Mouse (Mus musculus) MEL (cell line): ENCODE results near the gene Hcrtr1. TPM values are rescaled to one million over a fixed set of nuclear protein-coding genes. Genes with fewer than 3 reads are reported as not detected.

Source experiments
- DNase-seq: peaks from one replicate; pipeline ENCODE4 v3.0.0; 2011; ENCODE audit warnings: low read depth, low spot score
- H3K27ac ChIP-seq: 2 replicates; pipeline ENCODE4 v1.5.1; 2012; ENCODE audit warnings: low read depth, mild to moderate bottlenecking, control low read depth, low read length, moderate library complexity; ENCODE audit not compliant: control insufficient read depth
- H3K27me3 ChIP-seq, 2 experiments: fragments of 150-350 bp in 1 of 2; sonication (generic) in 1 of 2; 2 replicates each; pipeline ENCODE4 v1.6.1; 2012; ENCODE audit warnings: low read length in 2 of 2, mild to moderate bottlenecking in 2 of 2, improper control_type of control experiment in 1 of 2, moderate library complexity in 1 of 2; ENCODE audit not compliant: insufficient read depth in 2 of 2, control insufficient read depth in 1 of 2
- H3K36me3 ChIP-seq, 2 experiments: 2 replicates each; pipeline ENCODE4 v1.6.1; 2012 to 2014; ENCODE audit warnings: low read length in 2 of 2, improper control_type of control experiment in 1 of 2, inconsistent platforms in 1 of 2, mild to moderate bottlenecking in 1 of 2; ENCODE audit not compliant: insufficient read depth in 2 of 2, control insufficient read depth in 1 of 2
- H3K4me1 ChIP-seq, 2 experiments: fragments of 150-350 bp in 1 of 2; sonication (generic) in 1 of 2; 2 replicates each; pipeline ENCODE4 v1.6.1; 2012; ENCODE audit warnings: low read length in 2 of 2, improper control_type of control experiment in 1 of 2, mild to moderate bottlenecking in 1 of 2; ENCODE audit not compliant: insufficient read depth in 2 of 2, control insufficient read depth in 1 of 2
- H3K4me3 ChIP-seq, 2 experiments: fragments of 150-350 bp in 1 of 2; sonication (generic) in 1 of 2; 2 replicates each; pipeline ENCODE4 v1.5.1; 2012; ENCODE audit warnings: low read depth in 2 of 2, low read length in 2 of 2, mild to moderate bottlenecking in 2 of 2, moderate library complexity in 2 of 2, control low read depth in 1 of 2, improper control_type of control experiment in 1 of 2; ENCODE audit not compliant: control insufficient read depth in 1 of 2, insufficient read depth in 1 of 2
- H3K79me2 ChIP-seq: 2 replicates; pipeline ENCODE4 v1.6.1; 2012; ENCODE audit warnings: mild to moderate bottlenecking, low read length, moderate library complexity; ENCODE audit not compliant: control insufficient read depth, poor library complexity, insufficient read depth
- H3K9ac ChIP-seq: 2 replicates; pipeline ENCODE4 v1.6.1; 2012; ENCODE audit warnings: low read depth, mild to moderate bottlenecking, control low read depth, low read length, moderate library complexity; ENCODE audit not compliant: control insufficient read depth, poor library complexity, severe bottlenecking
- H3K9me3 ChIP-seq: fragments of 150-350 bp; sonication (generic); replicated peaks from 2 replicates; pipeline ENCODE4 v1.6.1; 2012; ENCODE audit warnings: mild to moderate bottlenecking, low read length, improper control_type of control experiment, moderate library complexity; ENCODE audit not compliant: insufficient read depth
- CHD1 ChIP-seq: IDR thresholded peaks from 2 replicates; pipeline ENCODE4 v1.6.1; 2012; ENCODE audit warnings: low read depth, mild to moderate bottlenecking, inconsistent platforms, low read length, improper control_type of control experiment
- CHD2 ChIP-seq: IDR thresholded peaks from 2 replicates; pipeline ENCODE4 v1.6.1; 2011; ENCODE audit warnings: low read length, improper control_type of control experiment
- ELF1 ChIP-seq: IDR thresholded peaks from 2 replicates; pipeline ENCODE4 v1.6.1; 2014; ENCODE audit warnings: low read depth, mild to moderate bottlenecking, inconsistent platforms, low read length, improper control_type of control experiment, moderate library complexity
- GABPA ChIP-seq: IDR thresholded peaks from 2 replicates; pipeline ENCODE4 v1.6.1; 2012; ENCODE audit warnings: low read depth, mild to moderate bottlenecking, inconsistent platforms, low read length, improper control_type of control experiment, moderate library complexity
- GATA1 ChIP-seq: IDR thresholded peaks from 2 replicates; pipeline ENCODE4 v1.6.1; 2011; ENCODE audit warnings: low read depth, low read length, improper control_type of control experiment
- KAT2A ChIP-seq: conservative IDR thresholded peaks from 2 replicates; pipeline ENCODE4 v1.6.1; 2012; ENCODE audit warnings: low read depth, low read length, improper control_type of control experiment, inconsistent platforms
- MAX ChIP-seq: IDR thresholded peaks from 2 replicates; pipeline ENCODE4 v1.6.1; 2011; ENCODE audit warnings: low read length, improper control_type of control experiment
- MEF2A ChIP-seq: IDR thresholded peaks from 2 replicates; pipeline ENCODE4 v1.6.1; 2014; ENCODE audit warnings: low read depth, mild to moderate bottlenecking, inconsistent platforms, low read length, improper control_type of control experiment; ENCODE audit not compliant: poor library complexity, insufficient replicate concordance, severe bottlenecking; ENCODE audit errors: extremely low read depth
- MXI1 ChIP-seq: IDR thresholded peaks from 2 replicates; pipeline ENCODE4 v1.6.1; 2011; ENCODE audit warnings: mild to moderate bottlenecking, low read depth, low read length, improper control_type of control experiment
- MYB ChIP-seq: IDR thresholded peaks from 2 replicates; pipeline ENCODE4 v1.6.1; 2011; ENCODE audit warnings: mild to moderate bottlenecking, low read depth, low read length, improper control_type of control experiment
- MYC ChIP-seq: IDR thresholded peaks from 2 replicates; pipeline ENCODE4 v1.6.1; 2011; ENCODE audit warnings: low read depth, mild to moderate bottlenecking, low read length, improper control_type of control experiment, moderate library complexity
- NELFE ChIP-seq: IDR thresholded peaks from 2 replicates; pipeline ENCODE4 v1.6.1; 2011; ENCODE audit warnings: low read depth, low read length, improper control_type of control experiment
- NRF1 ChIP-seq: IDR thresholded peaks from 2 replicates; pipeline ENCODE4 v1.6.1; 2014; ENCODE audit warnings: low read depth, mild to moderate bottlenecking, inconsistent platforms, low read length, improper control_type of control experiment, moderate library complexity; ENCODE audit not compliant: poor library complexity, insufficient read depth, severe bottlenecking
- POLR2A ChIP-seq, 2 experiments: IDR thresholded peaks; 2 replicates each; pipeline ENCODE4 v1.6.1; 2011 to 2012; ENCODE audit warnings: low read length in 2 of 2, mild to moderate bottlenecking in 2 of 2, control low read depth in 1 of 2, improper control_type of control experiment in 1 of 2, low read depth in 1 of 2, moderate library complexity in 1 of 2; ENCODE audit not compliant: control insufficient read depth in 1 of 2, insufficient read depth in 1 of 2, poor library complexity in 1 of 2
- POLR2AphosphoS2 ChIP-seq: IDR thresholded peaks from 2 replicates; pipeline ENCODE4 v1.6.1; 2011; ENCODE audit warnings: low read length, improper control_type of control experiment
- SIN3A ChIP-seq: IDR thresholded peaks from 2 replicates; pipeline ENCODE4 v1.6.1; 2012; ENCODE audit warnings: low read length, improper control_type of control experiment, inconsistent platforms
- SMC3 ChIP-seq: IDR thresholded peaks from 2 replicates; pipeline ENCODE4 v1.6.1; 2011; ENCODE audit warnings: low read depth, low read length, improper control_type of control experiment
- TAL1 ChIP-seq: IDR thresholded peaks from 2 replicates; pipeline ENCODE4 v1.6.1; 2012; ENCODE audit warnings: mild to moderate bottlenecking, inconsistent platforms, low read length, moderate library complexity, mixed read lengths
- TBP ChIP-seq: IDR thresholded peaks from 2 replicates; pipeline ENCODE4 v1.8.0; 2011; ENCODE audit warnings: low read depth, low read length, improper control_type of control experiment
- TCF12 ChIP-seq: IDR thresholded peaks from 2 replicates; pipeline ENCODE4 v1.6.1; 2014; ENCODE audit warnings: low read depth, mild to moderate bottlenecking, inconsistent platforms, low read length, improper control_type of control experiment, moderate library complexity
- UBTF ChIP-seq: IDR thresholded peaks from 2 replicates; pipeline ENCODE4 v1.6.1; 2012; ENCODE audit warnings: low read depth, mild to moderate bottlenecking, inconsistent platforms, low read length, improper control_type of control experiment, moderate library complexity, borderline replicate concordance; ENCODE audit not compliant: insufficient read depth
- USF1 ChIP-seq: IDR thresholded peaks from 2 replicates; pipeline ENCODE4 v1.6.1; 2014; ENCODE audit warnings: low read depth, mild to moderate bottlenecking, inconsistent platforms, low read length, improper control_type of control experiment, moderate library complexity
- USF2 ChIP-seq, 2 experiments: IDR thresholded peaks; 2 replicates each; pipeline ENCODE4 v1.6.1; 2011 to 2012; ENCODE audit warnings: improper control_type of control experiment in 2 of 2, low read length in 2 of 2, borderline replicate concordance in 1 of 2, inconsistent platforms in 1 of 2, low read depth in 1 of 2, mild to moderate bottlenecking in 1 of 2; ENCODE audit not compliant: insufficient read depth in 1 of 2
- polyA plus RNA-seq, 2 experiments: library from polyadenylated mRNA; stranded (reverse) in 1 of 2; unstranded in 1 of 2; fragments of >175 nt in 1 of 2; fragments of >200 nt in 1 of 2; gene quantifications; 2 replicates each; pipeline versions ENCODE4 v1.2.1 to v1.2.4; 2012; ENCODE audit warnings: low replicate concordance in 2 of 2, low read depth in 1 of 2; ENCODE audit not compliant: insufficient read length in 2 of 2, insufficient read depth in 1 of 2, missing spikeins in 1 of 2
- total RNA-seq: library from RNA; depleted of rRNA; stranded (reverse); fragments of 300-350 nt; gene quantifications from 2 replicates; pipeline ENCODE4 v1.2.3, GENCODE M21; 2012

Gene Hcrtr1
- total and polyA plus RNA-seq, 3 experiments: not detected

GRCm38 (mm10) chr4:130161349-130161748, 22.2 kb upstream of the Hcrtr1 start:
- DNase-seq: no peak
- H3K27me3 ChIP-seq: peaks cover 0 to 4% of the 10 kb centered on the region in 2 experiments; a peak in 3 of 4 replicates
- no peaks in the 10 kb centered on the region for H3K36me3 ChIP-seq

GRCm38 (mm10) chr4:130156812-130157371, 17.7 kb upstream of the Hcrtr1 start:
- no peaks in the 10 kb centered on the region for H3K79me2 ChIP-seq
- TF ChIP-seq MYC (no peak), SIN3A (no peak), NRF1 (no peak), MXI1 (no peak), NELFE (no peak), MAX (no peak), TAL1 (no peak), MYB (no peak), CHD1 (no peak), UBTF (no peak), USF1 (no peak), GABPA (no peak), POLR2AphosphoS2 (no peak), GATA1 (no peak), ELF1 (no peak), CHD2 (no peak), TCF12 (no peak), MEF2A (no peak), SMC3 (no peak)
- no peaks in the 10 kb centered on the region for H3K4me1 ChIP-seq
- H3K4me3 ChIP-seq: no peak overlapping the region
- no peak overlapping the region for H3K9ac ChIP-seq
- H3K27ac ChIP-seq: no peak overlapping the region
- DNase-seq: no peak
- no peaks in the 10 kb centered on the region for H3K36me3 ChIP-seq
- peaks cover 13 to 18% of the 10 kb centered on the region in 2 experiments for H3K27me3 ChIP-seq
- H3K9me3 ChIP-seq: no peaks in the 10 kb centered on the region

More at GRCm38 (mm10) chr4:130161349-130161748, 22.2 kb upstream of the Hcrtr1 start:
- no peaks in the 10 kb centered on the region for H3K4me1 ChIP-seq
- TF ChIP-seq UBTF: no peak
- no peak for TF ChIP-seq POLR2A (IDR thresholded peaks at IDR 0.05; ENCODE audit: control insufficient read depth in 1 of 2, insufficient read depth in 1 of 2, low read depth in 1 of 2, low read length in 2 of 2, poor library complexity in 1 of 2)
- TF ChIP-seq USF2 (IDR thresholded peaks at IDR 0.05; ENCODE audit: borderline replicate concordance in 1 of 2, insufficient read depth in 1 of 2, low read depth in 1 of 2, low read length in 2 of 2): no peak
- no peak for TF ChIP-seq KAT2A
- no peak for TF ChIP-seq TBP
- no peak for TF ChIP-seq MYC
- H3K27ac ChIP-seq: no peak overlapping the region
- no peaks in the 10 kb centered on the region for H3K79me2 ChIP-seq
- no peak overlapping the region for H3K9ac ChIP-seq
- no peak overlapping the region for H3K4me3 ChIP-seq
- no peaks in the 10 kb centered on the region for H3K9me3 ChIP-seq
